Mouse (Mus musculus) monocyte, adult 5-6 weeks (primary cell): ENCODE results near the gene Mylip. TPM values are rescaled to one million over a fixed set of nuclear protein-coding genes. Genes with fewer than 3 reads are reported as not detected.

Experiments
- ATAC-seq: fragments of 153-309, 156-312 bp; replicated peaks from 2 replicates; pipeline ENCODE4 v1.8.0; 2017; ENCODE audit warnings: mild to moderate bottlenecking; ENCODE audit not compliant: low TSS enrichment, insufficient number of reproducible peaks, severe bottlenecking, poor library complexity, low FRiP score
- total RNA-seq: library from RNA; stranded (forward); fragments of 200-1000, 200-491, 200-594 nt; gene quantifications from 3 replicates; pipeline ENCODE4 v1.2.3, GENCODE M21; 2017

Mylip gene
- total RNA-seq, 1 experiment from 2014 or later, result 50.0 TPM

- ATAC-seq, result no peak
These were observed 895 bp downstream of the Mylip start for GRCm38 (mm10) chr13:45390312-45390961.

- peak; percentile 72 for ATAC-seq
These were observed 1.7 kb downstream of the Mylip start for GRCm38 (mm10) chr13:45390962-45391853.

GRCm38 (mm10) chr13:45391854-45392454 lies 2.4 kb downstream of the Mylip start:
- ATAC-seq, result no peak

- no peak for ATAC-seq
These were observed 4.8 kb downstream of the Mylip start for GRCm38 (mm10) chr13:45394221-45394768.

- no peak for ATAC-seq
These were observed 7.2 kb downstream of the Mylip start for GRCm38 (mm10) chr13:45396724-45397123.

GRCm38 (mm10) chr13:45397240-45397639 lies 7.7 kb downstream of the Mylip start:
- no peak for ATAC-seq

GRCm38 (mm10) chr13:45397896-45398805 lies 8.6 kb downstream of the Mylip start:
- ATAC-seq, result no peak

GRCm38 (mm10) chr13:45400700-45401099 lies 11.2 kb downstream of the Mylip start:
- ATAC-seq, result no peak

GRCm38 (mm10) chr13:45401816-45402215 lies 12.3 kb downstream of the Mylip start:
- ATAC-seq, result no peak

GRCm38 (mm10) chr13:45402316-45403039 lies 12.9 kb downstream of the Mylip start:
- ATAC-seq, result no peak

GRCm38 (mm10) chr13:45404269-45404668 lies 14.7 kb downstream of the Mylip start:
- no peak for ATAC-seq

GRCm38 (mm10) chr13:45405194-45405810 lies 15.8 kb downstream of the Mylip start:
- no peak for ATAC-seq

GRCm38 (mm10) chr13:45406289-45406688 lies 16.7 kb downstream of the Mylip start:
- no peak for ATAC-seq

GRCm38 (mm10) chr13:45406703-45407102 lies 17.2 kb downstream of the Mylip start:
- ATAC-seq, result no peak

- ATAC-seq, result no peak
These were observed 21.4 kb downstream of the Mylip start for GRCm38 (mm10) chr13:45410936-45411335.

- ATAC-seq, result no peak
These were observed 23.5 kb downstream of the Mylip start for GRCm38 (mm10) chr13:45413066-45413465.

GRCm38 (mm10) chr13:45414031-45414430 lies 24.5 kb downstream of the Mylip start:
- no peak for ATAC-seq
